Mouse (Mus musculus) embryo, embryonic 9.5 days (tissue): ENCODE measurements at regions not wholly inside any gene's neighbourhood (a gene's known extent, or its start where the extent isn't known, plus 50 kb on each side); places are given as distances from the start of the nearest gene placed in this dataset.

Experiments used
- DNase-seq: peaks from one replicate; pipeline ENCODE4 v3.0.0-alpha.2; 2017; ENCODE audit errors: extremely low spot score

DNA sequence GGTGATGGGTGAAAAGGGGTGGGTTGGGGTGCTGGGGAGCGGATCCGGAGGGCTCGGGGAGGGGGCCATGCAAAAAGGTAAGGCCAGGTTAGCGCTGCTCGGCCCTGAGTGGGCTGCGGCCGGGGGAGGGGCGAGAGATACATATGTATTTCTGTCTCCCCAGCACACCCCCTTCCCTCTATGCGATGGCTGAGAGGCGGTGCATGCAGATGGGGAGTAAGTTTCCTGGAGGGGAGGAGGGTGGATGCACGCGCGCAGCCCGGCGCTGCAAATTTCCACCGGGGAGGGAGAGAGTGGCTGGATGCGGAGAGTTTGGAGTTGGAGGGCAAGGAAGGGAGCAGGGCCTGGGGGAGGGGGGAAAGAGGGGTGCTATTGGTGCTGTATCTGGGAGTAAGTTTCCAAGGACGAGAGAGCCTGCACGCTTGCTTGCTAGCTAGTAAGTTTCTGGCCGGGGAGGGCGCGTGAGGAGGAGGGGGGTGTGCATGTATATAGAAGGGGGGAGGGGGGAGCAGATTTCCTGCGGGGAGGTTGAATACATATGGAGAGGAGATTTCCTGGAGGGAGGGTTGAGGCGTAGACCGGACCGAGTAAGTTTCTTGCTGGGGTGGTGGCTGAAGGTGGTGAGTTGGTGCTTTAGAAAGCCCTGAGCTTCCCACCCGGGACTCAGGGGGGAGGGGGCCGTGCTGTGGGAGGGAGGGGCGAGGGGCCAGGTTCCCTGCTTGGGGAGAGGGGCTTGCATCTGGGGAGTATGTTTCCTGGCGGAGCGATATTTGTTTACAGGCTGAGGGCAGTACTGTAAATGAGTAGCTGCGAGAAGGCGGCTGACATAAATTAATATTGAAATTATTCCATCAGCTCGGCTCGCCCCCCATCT is 130.8 kb upstream of the Ubr2 start:
- peak; percentile 86 for DNase-seq

- DNase-seq, result peak; percentile 82
These were observed 130.0 kb upstream of the Ubr2 start for GRCm38 (mm10) chr17:47140241-47140968.

DNA sequence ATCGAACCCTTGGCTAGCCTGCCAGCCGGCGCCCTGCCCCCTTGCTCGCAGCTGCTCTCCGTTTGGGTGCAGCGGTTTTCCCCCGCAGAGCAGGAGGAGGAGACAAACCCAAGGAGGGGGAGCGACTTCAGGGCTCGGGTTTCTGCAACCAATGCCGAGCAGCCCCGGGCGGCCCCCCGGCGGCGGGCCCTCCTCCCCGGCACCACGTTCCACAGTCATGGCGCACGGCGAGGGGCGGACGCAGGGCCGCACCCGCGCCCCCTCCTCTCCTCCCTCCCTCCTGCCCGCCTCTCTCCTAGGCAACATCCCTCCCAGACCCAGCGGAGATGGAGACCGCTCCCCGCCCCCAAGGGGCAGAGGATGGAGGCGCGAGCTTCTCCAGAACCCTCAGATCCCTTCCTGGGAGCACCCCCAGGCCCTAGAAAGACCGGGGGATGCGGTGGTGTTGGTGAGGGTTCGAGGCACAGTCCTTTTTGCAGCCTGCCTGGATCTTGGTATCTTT is 129.4 kb upstream of the Ubr2 start:
- peak; percentile 97 for DNase-seq

GRCm38 (mm10) chr17:47139171-47139617 is 128.8 kb upstream of the Ubr2 start:
- peak; percentile 58 for DNase-seq

- DNase-seq, result no peak
These were observed 127.8 kb upstream of the Ubr2 start for GRCm38 (mm10) chr17:47138174-47138573.

GRCm38 (mm10) chr17:47135391-47135790 is 125.0 kb upstream of the Ubr2 start:
- DNase-seq, result no peak

GRCm38 (mm10) chr17:47133785-47134184 is 123.4 kb upstream of the Ubr2 start:
- no peak for DNase-seq

DNA sequence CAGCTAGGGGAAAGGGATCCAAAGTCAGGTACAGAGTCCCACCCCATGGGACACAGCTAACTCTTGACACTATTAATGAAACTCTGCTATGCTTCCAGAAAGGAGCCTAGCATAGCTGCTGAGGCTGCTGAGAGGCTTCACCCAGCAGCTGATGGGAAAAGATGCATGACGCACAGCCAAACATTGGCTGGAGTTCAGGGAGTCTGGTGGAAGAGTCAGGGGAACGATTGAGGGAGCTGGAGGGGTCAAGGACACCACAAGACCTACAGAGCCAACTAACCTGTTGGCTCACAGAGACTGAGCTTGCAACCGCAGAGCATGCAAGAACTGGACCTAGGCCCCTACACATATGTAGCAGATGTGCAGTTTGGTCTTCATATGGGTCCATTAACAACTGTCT is 117.2 kb upstream of the Ubr2 start:
- DNase-seq, result no peak

DNA sequence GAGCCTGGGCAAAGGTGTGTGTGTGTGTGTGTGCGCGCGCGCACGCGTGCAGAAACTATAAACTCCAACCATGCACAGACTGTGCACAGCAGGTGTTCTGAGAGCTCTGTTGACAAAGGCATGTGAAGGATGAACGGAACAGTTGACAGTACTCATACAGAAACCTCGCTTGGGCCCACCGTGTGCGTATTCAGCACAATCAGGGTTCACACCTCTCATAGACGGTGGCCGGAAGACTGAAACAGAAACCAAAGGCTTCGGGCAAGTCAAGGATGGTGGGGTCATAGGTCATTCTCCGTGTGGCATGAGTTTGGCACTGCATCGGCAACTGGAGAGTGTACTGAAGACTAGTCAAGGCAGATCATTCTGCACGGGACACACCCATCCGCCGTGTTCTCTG is 113.2 kb upstream of the Ubr2 start:
- no peak for DNase-seq

- DNase-seq, result no peak
These were observed 111.9 kb upstream of the Ubr2 start for GRCm38 (mm10) chr17:47122221-47122620.

- DNase-seq, result no peak
These were observed 107.7 kb upstream of the Ubr2 start for GRCm38 (mm10) chr17:47118010-47118409.

DNA sequence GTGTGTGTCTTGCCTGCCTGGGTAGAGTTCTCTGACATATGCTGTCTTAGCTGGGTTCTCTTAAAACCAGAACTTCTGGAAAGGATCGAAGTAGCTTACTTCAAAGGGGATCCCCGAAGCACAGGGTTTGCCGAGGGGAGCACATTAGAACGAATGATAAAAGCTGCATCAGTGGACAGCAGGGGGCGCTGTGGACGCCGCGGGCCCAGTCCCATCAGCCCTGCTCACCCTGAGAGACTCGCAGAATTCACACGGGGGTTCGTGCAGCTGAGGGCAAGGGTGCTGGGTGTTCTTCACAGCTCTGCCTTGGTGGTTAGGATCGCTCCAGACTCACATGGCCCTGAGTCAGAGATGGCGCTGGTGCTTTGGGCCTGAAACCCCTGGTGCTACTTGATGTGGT is 105.4 kb upstream of the Ubr2 start:
- DNase-seq, result peak; percentile 20

DNA sequence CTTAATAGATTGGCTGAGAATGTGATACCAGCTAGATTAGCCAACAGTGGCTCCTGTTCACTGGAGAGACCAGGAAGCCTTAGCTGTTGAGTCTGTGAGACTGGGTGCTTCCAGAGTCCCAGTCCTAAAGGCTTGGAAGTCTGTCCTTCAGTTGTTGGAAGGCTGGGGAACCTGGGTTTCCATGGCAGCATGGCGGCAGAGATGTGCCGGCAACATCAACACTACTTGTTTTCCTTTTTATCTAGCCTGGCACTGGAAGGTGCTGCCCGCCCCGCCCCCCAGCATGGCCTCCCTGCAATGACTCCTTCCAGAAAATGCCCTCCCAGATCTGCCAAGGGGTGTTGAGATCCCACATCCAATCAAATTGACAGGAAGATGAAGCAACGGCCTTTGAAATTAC is 104.8 kb upstream of the Ubr2 start:
- DNase-seq, result no peak

- no peak for DNase-seq
These were observed 104.4 kb upstream of the Ubr2 start for GRCm38 (mm10) chr17:47114736-47115135.

DNA sequence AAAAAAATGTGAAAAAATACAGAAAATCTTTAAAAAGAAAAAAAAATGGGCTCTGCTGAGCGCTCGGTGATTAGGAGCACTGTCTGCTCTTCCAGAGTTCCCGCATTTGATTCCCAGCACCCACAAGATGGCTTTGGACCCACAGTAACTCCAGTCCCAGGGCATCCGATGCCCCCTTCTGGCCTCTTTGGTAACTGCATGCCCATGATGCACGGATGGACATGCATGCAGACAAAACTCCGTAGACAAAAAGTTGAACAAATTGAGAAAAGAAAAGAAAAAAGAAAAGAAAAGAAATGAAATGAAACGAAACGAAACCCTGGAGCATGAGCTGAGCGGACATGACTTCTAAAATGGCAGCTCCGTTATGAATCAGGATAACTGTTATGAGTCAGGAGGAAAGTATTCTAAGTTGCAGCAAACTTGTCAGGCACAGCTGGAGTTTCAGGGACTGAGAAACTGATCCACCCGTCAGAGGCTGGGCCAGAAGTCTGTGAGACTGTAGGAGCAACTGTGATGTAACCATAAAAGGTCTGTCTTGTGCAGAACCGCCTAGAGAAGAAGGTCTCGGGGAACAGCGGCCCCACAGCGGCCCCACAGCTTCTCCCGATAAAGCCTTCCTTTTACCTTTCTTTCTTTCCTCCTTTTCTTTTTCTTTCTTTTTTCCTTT is 102.3 kb upstream of the Ubr2 start:
- no peak for DNase-seq

- DNase-seq, result no peak
These were observed 100.5 kb upstream of the Ubr2 start for GRCm38 (mm10) chr17:47110836-47111235.

- DNase-seq, result no peak
These were observed 94.0 kb upstream of the Ubr2 start for GRCm38 (mm10) chr17:47104328-47104727.

- no peak for DNase-seq
These were observed 84.8 kb upstream of the Ubr2 start for GRCm38 (mm10) chr17:47095191-47095590.

DNA sequence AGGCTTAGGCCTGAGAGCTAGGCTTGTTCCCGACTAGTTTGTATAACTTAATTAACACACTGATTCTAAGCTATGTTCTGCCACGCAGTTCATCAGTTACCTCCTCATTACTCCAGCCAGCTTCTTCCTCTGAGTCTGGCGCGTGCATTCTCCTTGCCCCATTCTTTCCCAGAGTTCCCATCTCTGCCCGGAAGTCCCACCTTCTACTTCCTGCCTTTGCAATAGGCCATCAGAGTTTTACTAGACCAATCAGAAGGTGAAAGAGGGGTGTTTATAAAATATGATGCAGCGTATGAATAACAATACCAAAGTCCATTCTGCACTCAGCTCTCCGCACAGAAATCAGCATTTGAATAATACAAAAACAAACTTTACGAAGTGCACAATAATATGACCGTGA is 81.7 kb upstream of the Ubr2 start:
- no peak for DNase-seq

GRCm38 (mm10) chr17:47089769-47090168 is 79.4 kb upstream of the Ubr2 start:
- DNase-seq, result no peak

DNA sequence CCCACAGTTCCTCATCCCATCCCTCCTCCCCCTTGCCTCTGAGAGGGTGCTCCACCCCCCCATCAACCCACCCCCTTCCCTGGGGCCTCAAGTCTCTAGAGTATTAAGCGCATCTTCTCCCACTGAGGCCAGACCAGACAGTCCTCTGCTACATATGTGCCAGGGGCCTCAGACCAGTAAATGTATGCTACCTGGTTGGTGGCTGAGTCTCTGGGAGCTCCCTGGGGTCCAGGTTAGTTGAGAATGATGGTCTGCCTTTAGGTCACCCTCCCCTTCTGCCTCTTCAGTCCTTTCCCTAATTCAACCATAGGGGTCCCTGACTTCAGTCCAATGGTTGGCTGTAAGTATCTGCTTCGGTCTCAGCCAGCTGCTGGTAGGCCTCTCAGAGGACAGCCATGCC is 58.9 kb upstream of the Ubr2 start:
- DNase-seq, result no peak

DNA sequence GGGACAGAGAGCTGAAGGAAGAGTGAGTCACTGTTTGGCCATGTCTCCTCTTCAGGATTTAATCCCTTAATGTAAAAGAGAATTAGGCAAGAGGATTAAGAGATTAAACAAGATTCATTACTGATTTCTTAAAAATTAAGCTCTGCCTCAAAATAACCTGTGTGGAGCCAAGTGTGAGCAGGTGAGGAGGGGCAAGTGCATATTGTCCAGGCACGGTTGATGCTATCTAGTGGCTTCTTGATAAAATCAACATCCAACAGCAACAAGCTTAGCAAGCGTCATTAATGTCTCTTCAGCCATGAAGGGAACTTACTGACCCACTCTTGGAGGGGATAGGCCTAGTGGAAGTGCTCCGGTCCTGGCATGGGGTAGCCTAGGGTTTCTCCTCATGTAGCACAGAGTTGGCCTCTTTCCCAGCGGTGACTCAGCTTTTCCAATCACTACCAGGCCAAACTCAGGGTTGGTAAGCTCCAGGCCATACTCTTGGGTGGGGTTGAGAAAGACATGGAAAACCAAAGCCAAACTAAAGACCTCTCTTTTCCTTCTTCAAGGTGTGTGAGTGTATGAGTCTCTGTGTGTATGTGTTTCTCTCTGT is 55.0 kb upstream of the Ubr2 start:
- no peak for DNase-seq
